Mouse (Mus musculus): ENCODE measurements around the gene Krtap4-7. TPM values are rescaled to one million over a fixed set of nuclear protein-coding genes. Genes with fewer than 3 reads are reported as not detected.
"Not testable (repeated sequence)": the region's sequence is repeated elsewhere in the genome, so short reads cannot be mapped to it uniquely, and the experiment has no call there.

Krtap4-7 gene
- total and polyA plus RNA-seq, 2 experiments from 2014 or later = not detected

DNA sequence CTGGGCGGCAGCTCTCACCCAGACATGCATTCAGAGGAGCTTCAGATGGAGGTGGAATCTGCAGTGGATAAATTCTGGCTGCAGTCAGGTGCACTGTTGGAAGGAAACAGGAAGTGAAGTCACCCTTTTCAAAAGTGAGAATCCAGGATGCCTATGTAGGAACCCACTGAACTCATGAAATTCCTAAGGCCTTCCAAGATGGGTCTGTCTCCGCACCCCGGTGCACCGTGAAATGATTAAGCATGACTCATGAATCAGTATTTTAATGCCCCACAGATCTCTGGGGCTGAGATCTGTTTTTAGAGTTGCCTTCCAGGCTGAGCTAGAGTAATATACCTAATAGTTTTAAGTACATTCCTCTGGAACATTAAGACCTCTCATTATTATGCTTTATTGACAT lies 15.4 kb upstream of the Krtap4-7 start:
- H3K4me1 ChIP-seq (ENCODE audit: control insufficient read depth, insufficient read depth) = no peaks in the 10 kb centered on the region
- ATAC-seq (ENCODE audit: insufficient read depth, low read depth) = no peak
- DNase-seq (ENCODE audit: low spot score) = no peak
- no peak overlapping the region for H3K9ac ChIP-seq (replicated peaks; ENCODE audit: low read depth, low read length)
- WGBS = 72% methylated on average over 4 of the region's 4 CpGs
- no peak overlapping the region for H3K4me3 ChIP-seq (ENCODE audit: low read depth, low read length)
- no peaks in the 10 kb centered on the region for H3K9me3 ChIP-seq (replicated peaks; ENCODE audit: control insufficient read depth, low read length)
- H3K36me3 ChIP-seq (replicated peaks; ENCODE audit: control insufficient read depth, insufficient read depth, low read length) = no peaks in the 10 kb centered on the region
- TF ChIP-seq CTCF (IDR thresholded peaks at IDR 0.05; ENCODE audit: low read depth) (no peak), EP300 (IDR thresholded peaks at IDR 0.05; ENCODE audit: low read depth) (no peak)
- no peak overlapping the region for H3K27ac ChIP-seq (ENCODE audit: low read depth)
- no peak overlapping the region for H3K4me2 ChIP-seq (ENCODE audit: low read depth, low read length)
- no peaks in the 10 kb centered on the region for H3K27me3 ChIP-seq (ENCODE audit: control insufficient read depth, insufficient read depth, low read length)

DNA sequence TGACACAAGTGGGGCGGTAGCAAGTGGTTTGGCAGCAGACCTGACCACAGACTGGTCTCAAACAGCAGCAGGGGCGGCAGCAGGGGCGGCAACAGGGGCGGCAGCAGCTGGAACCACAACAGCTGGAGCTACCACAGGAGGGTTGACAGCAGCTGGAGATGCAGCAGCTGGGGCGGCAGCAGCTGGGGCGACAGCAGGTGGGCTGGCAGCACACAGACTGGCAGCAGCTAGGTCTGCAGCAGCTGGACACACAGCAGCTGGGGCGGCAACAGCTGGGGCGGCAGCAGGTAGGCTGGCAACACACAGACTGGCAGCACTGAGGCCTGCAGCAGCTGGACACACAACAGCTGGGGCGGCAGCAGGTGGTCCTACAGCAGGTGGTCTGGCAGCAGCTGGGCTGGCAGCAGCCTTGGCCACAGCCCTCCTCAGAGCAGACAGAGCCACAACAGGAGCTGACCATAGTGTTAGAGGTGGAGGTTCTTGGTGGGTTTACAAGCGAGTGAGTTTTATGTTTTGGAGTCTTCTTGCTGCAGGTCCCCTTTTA lies 14.7 kb upstream of the Krtap4-7 start, which contains the start of gene Gm11563:
Gene Gm11563, minus strand, starts transcription at position 494 of the 544 bp plus-strand sequence.
- H3K27ac ChIP-seq (ENCODE audit: low read depth); H3K4me1 ChIP-seq (ENCODE audit: control insufficient read depth, insufficient read depth); ATAC-seq (ENCODE audit: insufficient read depth, low read depth); H3K4me3 ChIP-seq (ENCODE audit: low read depth, low read length); DNase-seq (ENCODE audit: low spot score); H3K9me3 ChIP-seq (replicated peaks; ENCODE audit: control insufficient read depth, low read length); H3K36me3 ChIP-seq (replicated peaks; ENCODE audit: control insufficient read depth, insufficient read depth, low read length); H3K27me3 ChIP-seq (ENCODE audit: control insufficient read depth, insufficient read depth, low read length); H3K9ac ChIP-seq (replicated peaks; ENCODE audit: low read depth, low read length); H3K4me2 ChIP-seq (ENCODE audit: low read depth, low read length): not testable (repeated sequence)
- WGBS = 61% methylated on average over 10 of the region's 10 CpGs

DNA sequence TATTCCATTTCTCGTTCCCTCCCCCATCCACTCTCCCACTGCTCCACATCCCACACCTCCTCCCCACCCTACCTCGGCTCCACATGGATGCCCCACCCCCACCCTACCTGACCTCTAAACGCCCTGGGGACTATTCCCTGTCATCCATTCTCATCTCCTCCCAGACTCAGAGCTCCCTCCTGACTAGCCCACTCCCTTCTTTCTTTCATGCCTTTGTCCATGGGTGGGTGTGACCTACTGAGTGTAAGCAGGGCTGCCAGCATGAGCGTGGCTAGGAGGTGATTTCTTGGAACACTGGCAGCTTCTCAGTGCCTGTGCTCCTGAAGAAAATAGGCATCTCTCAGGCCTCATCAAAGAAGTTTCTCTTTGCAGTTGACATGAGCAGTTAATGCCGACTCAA lies 13.2 kb upstream of the Krtap4-7 start:
- H3K4me1 ChIP-seq (ENCODE audit: control insufficient read depth, insufficient read depth) = no peaks in the 10 kb centered on the region
- no peak overlapping the region for H3K4me2 ChIP-seq (ENCODE audit: low read depth, low read length)
- H3K27ac ChIP-seq (ENCODE audit: low read depth) = no peak overlapping the region
- H3K36me3 ChIP-seq (replicated peaks; ENCODE audit: control insufficient read depth, insufficient read depth, low read length) = no peaks in the 10 kb centered on the region
- no peaks in the 10 kb centered on the region for H3K9me3 ChIP-seq (replicated peaks; ENCODE audit: control insufficient read depth, low read length)
- no peak for DNase-seq (ENCODE audit: low spot score)
- 58% methylated on average over 5 of the region's 5 CpGs for WGBS
- H3K4me3 ChIP-seq (ENCODE audit: low read depth, low read length) = no peak overlapping the region
- no peak overlapping the region for H3K9ac ChIP-seq (replicated peaks; ENCODE audit: low read depth, low read length)
- H3K27me3 ChIP-seq (ENCODE audit: control insufficient read depth, insufficient read depth, low read length) = no peaks in the 10 kb centered on the region
- ATAC-seq (ENCODE audit: insufficient read depth, low read depth) = no peak
- no peak for TF ChIP-seq EP300 (IDR thresholded peaks at IDR 0.05; ENCODE audit: low read depth)
- no peak for TF ChIP-seq CTCF (IDR thresholded peaks at IDR 0.05; ENCODE audit: low read depth)

DNA sequence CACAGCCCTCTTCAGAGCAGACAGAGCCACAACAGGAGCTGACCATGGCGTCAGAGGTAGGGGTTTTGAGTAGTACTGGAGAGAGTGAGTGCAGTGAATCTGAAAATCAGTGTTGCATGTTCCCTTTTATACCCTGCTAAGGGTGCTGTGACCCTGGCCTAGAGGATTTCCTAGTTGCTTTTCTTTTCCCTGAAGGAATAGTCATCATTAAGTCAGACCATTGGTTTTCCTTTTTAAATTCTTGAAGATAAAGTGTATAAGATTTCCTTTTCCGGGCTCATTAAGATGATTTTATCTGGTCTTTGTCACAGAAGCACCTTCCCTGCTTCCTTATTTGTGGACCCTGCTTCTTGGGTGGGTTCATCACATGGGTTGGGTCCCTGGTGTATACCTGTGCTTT lies 6.2 kb upstream of the Krtap4-7 start, which contains the start of gene Gm11555:
Gene Gm11555, minus strand, starts transcription at position 101 of the 400 bp plus-strand sequence.
- H3K27me3 ChIP-seq (ENCODE audit: control insufficient read depth, insufficient read depth, low read length) = no peaks in the 10 kb centered on the region
- H3K4me1 ChIP-seq (ENCODE audit: control insufficient read depth, insufficient read depth) = no peaks in the 10 kb centered on the region
- WGBS = 70% methylated on average over 2 of the region's 2 CpGs
- no peak within 1 kb of the TSS for H3K27ac ChIP-seq (ENCODE audit: low read depth)
- no peak within 1 kb of the TSS for H3K9ac ChIP-seq (replicated peaks; ENCODE audit: low read depth, low read length)
- no peaks in the 10 kb centered on the region for H3K36me3 ChIP-seq (replicated peaks; ENCODE audit: control insufficient read depth, insufficient read depth, low read length)
- no peak for DNase-seq (ENCODE audit: low spot score)
- H3K9me3 ChIP-seq (replicated peaks; ENCODE audit: control insufficient read depth, low read length) = no peaks in the 10 kb centered on the region
- no peak within 1 kb of the TSS for H3K4me3 ChIP-seq (ENCODE audit: low read depth, low read length)
- no peak for TF ChIP-seq CTCF (IDR thresholded peaks at IDR 0.05; ENCODE audit: low read depth)
- TF ChIP-seq EP300 (IDR thresholded peaks at IDR 0.05; ENCODE audit: low read depth) = no peak
- H3K4me2 ChIP-seq (ENCODE audit: low read depth, low read length) = no peak within 1 kb of the TSS
- no peak for ATAC-seq (ENCODE audit: insufficient read depth, low read depth)

DNA sequence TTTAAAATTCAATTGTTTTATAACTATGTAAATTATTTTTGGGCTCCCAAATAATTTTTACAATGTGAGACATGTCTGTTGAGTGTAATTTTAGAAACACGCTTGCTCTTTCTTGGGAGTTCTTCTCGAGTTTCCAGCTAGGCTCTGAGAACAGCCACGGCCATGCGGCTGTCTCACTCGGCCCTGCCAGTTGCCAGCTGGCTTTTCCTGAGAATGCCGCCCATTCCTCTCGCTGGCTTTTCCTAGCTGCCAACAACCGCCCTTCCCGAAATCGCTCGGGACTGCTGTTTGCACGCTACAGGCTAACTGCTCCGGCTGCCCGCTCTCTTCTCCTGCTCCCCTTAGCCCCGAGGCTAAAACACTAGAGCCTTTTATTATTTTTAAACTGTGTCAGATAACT lies 2.6 kb upstream of the Krtap4-7 start:
- Histone ChIP-seq H3K9ac (replicated peaks; ENCODE audit: low read depth, low read length) (no peak overlapping the region), H3K27me3 (ENCODE audit: control insufficient read depth, insufficient read depth, low read length) (no peaks in the 10 kb centered on the region), H3K36me3 (replicated peaks; ENCODE audit: control insufficient read depth, insufficient read depth, low read length) (no peaks in the 10 kb centered on the region), H3K4me1 (ENCODE audit: control insufficient read depth, insufficient read depth) (no peaks in the 10 kb centered on the region), H3K9me3 (replicated peaks; ENCODE audit: control insufficient read depth, low read length) (no peaks in the 10 kb centered on the region), H3K4me3 (ENCODE audit: low read depth, low read length) (no peak overlapping the region), H3K4me2 (ENCODE audit: low read depth, low read length) (no peak overlapping the region), H3K27ac (ENCODE audit: low read depth) (no peak overlapping the region)
- DNase-seq (ENCODE audit: low spot score) (no peak), ATAC-seq (ENCODE audit: insufficient read depth, low read depth) (no peak)
- no peak for TF ChIP-seq EP300 (IDR thresholded peaks at IDR 0.05; ENCODE audit: low read depth)
- TF ChIP-seq CTCF (IDR thresholded peaks at IDR 0.05; ENCODE audit: low read depth) = no peak
- 77% methylated on average over 15 of the region's 15 CpGs for WGBS

DNA sequence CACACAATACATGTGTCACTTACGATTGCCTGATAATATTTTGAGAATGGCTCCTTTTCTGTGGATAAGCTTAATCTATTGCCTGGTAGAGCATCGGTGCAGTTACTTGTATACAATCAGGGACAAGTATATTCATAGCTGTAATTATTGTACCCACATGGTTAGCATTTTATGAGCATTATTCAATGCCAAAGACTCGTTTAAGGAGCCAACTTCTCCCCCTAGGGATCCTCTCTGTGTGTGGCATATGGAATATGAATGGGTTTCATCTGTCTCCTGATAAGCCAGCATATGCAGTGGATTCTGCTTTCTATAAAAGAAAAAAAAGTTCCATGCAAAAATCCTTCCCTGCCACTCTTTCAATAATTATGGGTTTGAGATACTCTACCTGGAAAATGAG lies 462 bp upstream of the Krtap4-7 start:
- H3K27ac ChIP-seq (ENCODE audit: low read depth) = no peak overlapping the region
- no peaks in the 10 kb centered on the region for H3K27me3 ChIP-seq (ENCODE audit: control insufficient read depth, insufficient read depth, low read length)
- H3K4me2 ChIP-seq (ENCODE audit: low read depth, low read length) = no peak overlapping the region
- H3K9me3 ChIP-seq (replicated peaks; ENCODE audit: control insufficient read depth, low read length) = no peaks in the 10 kb centered on the region
- WGBS = 70% methylated on average over 3 of the region's 3 CpGs
- no peak overlapping the region for H3K4me3 ChIP-seq (ENCODE audit: low read depth, low read length)
- no peaks in the 10 kb centered on the region for H3K4me1 ChIP-seq (ENCODE audit: control insufficient read depth, insufficient read depth)
- DNase-seq (ENCODE audit: low spot score) (no peak), ATAC-seq (ENCODE audit: insufficient read depth, low read depth) (no peak)
- no peaks in the 10 kb centered on the region for H3K36me3 ChIP-seq (replicated peaks; ENCODE audit: control insufficient read depth, insufficient read depth, low read length)
- H3K9ac ChIP-seq (replicated peaks; ENCODE audit: low read depth, low read length) = no peak overlapping the region
- TF ChIP-seq EP300 (IDR thresholded peaks at IDR 0.05; ENCODE audit: low read depth) (no peak), CTCF (IDR thresholded peaks at IDR 0.05; ENCODE audit: low read depth) (no peak)

All from heart, postnatal 0 days (tissue).